Mouse (Mus musculus) bone marrow, adult 2 months (tissue): ENCODE measurements at regions not wholly inside any gene's neighbourhood (a gene's known extent, or its start where the extent isn't known, plus 50 kb on each side); places are given as distances from the start of the nearest gene placed in this dataset.

Experiments used
- CTCF ChIP-seq: fragments of 200-500 bp; IDR thresholded peaks from 2 replicates; pipeline ENCODE4 v1.5.1; 2011; ENCODE audit warnings: low read length, control low read depth; ENCODE audit not compliant: control insufficient read depth, insufficient read depth
- POLR2A ChIP-seq: fragments of 200-500 bp; IDR thresholded peaks from 2 replicates; pipeline ENCODE4 v1.6.1; 2011; ENCODE audit warnings: low read depth, mild to moderate bottlenecking, control low read depth, low read length, borderline replicate concordance; ENCODE audit not compliant: control insufficient read depth

- TF ChIP-seq CTCF: no peak
- no peak for TF ChIP-seq POLR2A
These were observed 103.6 kb upstream of the Got2 start for GRCm38 (mm10) chr8:95991826-95992463.
